Mouse (Mus musculus): ENCODE measurements at regions not wholly inside any gene's neighbourhood (a gene's known extent, or its start where the extent isn't known, plus 50 kb on each side); places are given as distances from the start of the nearest gene placed in this dataset.

- DNase-seq: peak; percentile 29 to 33
Measured at GRCm38 (mm10) chrX:13224902-13225301, 55.9 kb upstream of the Ddx3x start.

- DNase-seq: no peak
Measured at GRCm38 (mm10) chrX:13226429-13226828, 54.3 kb upstream of the Ddx3x start.

GRCm38 (mm10) chrX:13229891-13230614, 50.7 kb upstream of the Ddx3x start:
- DNase-seq: peak; percentile 53 to 85

- peak; percentile 76 to 84 for DNase-seq
Measured at GRCm38 (mm10) chrX:13230615-13231179, 50.1 kb upstream of the Ddx3x start.
